Mouse (Mus musculus): Measurements from ENCODE around the gene Prpf4. TPM values are rescaled to one million over a fixed set of nuclear protein-coding genes. Genes with fewer than 3 reads are reported as not detected.
A peak's percentile ranks its signal among the peaks of the same experiment; 100 is the strongest.

Gene Prpf4
- polyA plus RNA-seq, 1 experiment from 2014 or later, result 9.6 TPM

- H3K4me3 ChIP-seq (ENCODE audit: low read depth, low read length), result peak overlapping the region; percentile 70
- H3K4me2 ChIP-seq (replicated peaks; ENCODE audit: low read depth, low read length), result peak overlapping the region; percentile 79
- H3K27ac ChIP-seq (ENCODE audit: low read length), result peak overlapping the region; percentile 89; the same call in 1 of the 2 replicates
- peaks cover 4% of the 10 kb centered on the region; the same call in 1 of the 2 replicates for H3K4me1 ChIP-seq (ENCODE audit: insufficient read depth, low read depth, low read length)
- H3K9me3 ChIP-seq (ENCODE audit: low read length), result no peaks in the 10 kb centered on the region
- ATAC-seq, result no peak
- H3K9ac ChIP-seq (replicated peaks; ENCODE audit: low read depth), result peak overlapping the region; percentile 91; the same call in 1 of the 2 replicates
- H3K36me3 ChIP-seq (ENCODE audit: insufficient read depth, low read length), result peaks cover 11% of the 10 kb centered on the region; the same call in 1 of the 2 replicates
- DNase-seq (ENCODE audit: low spot score), result peak; percentile 15
- 14% methylated on average over 6 of the region's 6 CpGs for WGBS
- no peak for TF ChIP-seq CTCF (IDR thresholded peaks at IDR 0.05)
- no peak for TF ChIP-seq EP300 (IDR thresholded peaks at IDR 0.05)
- no peaks in the 10 kb centered on the region for H3K27me3 ChIP-seq (replicated peaks; ENCODE audit: insufficient read depth, low read length)
Measured at GRCm38 (mm10) chr4:62409615-62410014, 1.0 kb downstream of the Prpf4 start.

- 79% methylated on average over 2 of the region's 2 CpGs for WGBS
- H3K4me2 ChIP-seq (replicated peaks; ENCODE audit: low read depth, low read length), result no peak overlapping the region
- H3K4me3 ChIP-seq (ENCODE audit: low read depth, low read length), result no peak overlapping the region
Measured at GRCm38 (mm10) chr4:62410325-62410724, 1.7 kb downstream of the Prpf4 start.

GRCm38 (mm10) chr4:62411606-62412005 is 3.0 kb downstream of the Prpf4 start:
- H3K4me3 ChIP-seq (ENCODE audit: low read depth, low read length), result no peak overlapping the region
- H3K4me1 ChIP-seq (ENCODE audit: insufficient read depth, low read depth, low read length), result peaks cover 4% of the 10 kb centered on the region; the same call in 1 of the 2 replicates
- H3K9ac ChIP-seq (replicated peaks; ENCODE audit: low read depth), result no peak overlapping the region
- H3K36me3 ChIP-seq (ENCODE audit: insufficient read depth, low read length), result peaks cover 27% of the 10 kb centered on the region; the same call in 1 of the 2 replicates
- no peak for ATAC-seq
- 87% methylated on average over 10 of the region's 10 CpGs for WGBS
- TF ChIP-seq CTCF (IDR thresholded peaks at IDR 0.05), result no peak
- no peak for TF ChIP-seq EP300 (IDR thresholded peaks at IDR 0.05)
- H3K4me2 ChIP-seq (replicated peaks; ENCODE audit: low read depth, low read length), result no peak overlapping the region
- DNase-seq (ENCODE audit: low spot score), result no peak
- no peak overlapping the region for H3K27ac ChIP-seq (ENCODE audit: low read length)
- H3K9me3 ChIP-seq (ENCODE audit: low read length), result no peaks in the 10 kb centered on the region
- H3K27me3 ChIP-seq (replicated peaks; ENCODE audit: insufficient read depth, low read length), result no peaks in the 10 kb centered on the region

More at GRCm38 (mm10) chr4:62410325-62410724, 1.7 kb downstream of the Prpf4 start:
- Histone ChIP-seq H3K9ac (replicated peaks; ENCODE audit: low read depth) (no peak overlapping the region), H3K4me1 (ENCODE audit: insufficient read depth, low read depth, low read length) (peaks cover 4% of the 10 kb centered on the region; the same call in 1 of the 2 replicates), H3K27me3 (replicated peaks; ENCODE audit: insufficient read depth, low read length) (no peaks in the 10 kb centered on the region), H3K27ac (ENCODE audit: low read length) (no peak overlapping the region), H3K9me3 (ENCODE audit: low read length) (no peaks in the 10 kb centered on the region), H3K36me3 (ENCODE audit: insufficient read depth, low read length) (peaks cover 18% of the 10 kb centered on the region; the same call in 1 of the 2 replicates)
- no peak for ATAC-seq
- TF ChIP-seq EP300 (IDR thresholded peaks at IDR 0.05) (no peak), CTCF (IDR thresholded peaks at IDR 0.05) (no peak)
- DNase-seq (ENCODE audit: low spot score), result no peak

GRCm38 (mm10) chr4:62418448-62418847 is 9.9 kb downstream of the Prpf4 start:
- TF ChIP-seq CTCF (IDR thresholded peaks at IDR 0.05), result no peak
- no peak for TF ChIP-seq EP300 (IDR thresholded peaks at IDR 0.05)
- DNase-seq (ENCODE audit: low spot score), result no peak
- no peak overlapping the region for H3K4me3 ChIP-seq (ENCODE audit: low read depth, low read length)
- no peaks in the 10 kb centered on the region for H3K4me1 ChIP-seq (ENCODE audit: insufficient read depth, low read depth, low read length)
- H3K4me2 ChIP-seq (replicated peaks; ENCODE audit: low read depth, low read length), result no peak overlapping the region
- H3K36me3 ChIP-seq (ENCODE audit: insufficient read depth, low read length), result peaks cover 60% of the 10 kb centered on the region
- no peaks in the 10 kb centered on the region for H3K27me3 ChIP-seq (replicated peaks; ENCODE audit: insufficient read depth, low read length)
- 88% methylated on average over 8 of the region's 8 CpGs for WGBS
- H3K9me3 ChIP-seq (ENCODE audit: low read length), result no peaks in the 10 kb centered on the region
- ATAC-seq, result no peak
- no peak overlapping the region for H3K9ac ChIP-seq (replicated peaks; ENCODE audit: low read depth)
- no peak overlapping the region for H3K27ac ChIP-seq (ENCODE audit: low read length)

- H3K36me3 ChIP-seq (ENCODE audit: insufficient read depth, low read length), result peaks cover 65% of the 10 kb centered on the region
- no peak overlapping the region for H3K9ac ChIP-seq (replicated peaks; ENCODE audit: low read depth)
- TF ChIP-seq EP300 (IDR thresholded peaks at IDR 0.05) (no peak), CTCF (IDR thresholded peaks at IDR 0.05) (no peak)
- H3K4me1 ChIP-seq (ENCODE audit: insufficient read depth, low read depth, low read length), result no peaks in the 10 kb centered on the region
- H3K27ac ChIP-seq (ENCODE audit: low read length), result no peak overlapping the region
- 94% methylated on average over 6 of the region's 6 CpGs for WGBS
- no peak for ATAC-seq
- no peak for DNase-seq (ENCODE audit: low spot score)
- no peak overlapping the region for H3K4me3 ChIP-seq (ENCODE audit: low read depth, low read length)
- H3K9me3 ChIP-seq (ENCODE audit: low read length), result no peaks in the 10 kb centered on the region
- H3K4me2 ChIP-seq (replicated peaks; ENCODE audit: low read depth, low read length), result no peak overlapping the region
- H3K27me3 ChIP-seq (replicated peaks; ENCODE audit: insufficient read depth, low read length), result no peaks in the 10 kb centered on the region
Measured at GRCm38 (mm10) chr4:62419091-62419490, 10.5 kb downstream of the Prpf4 start.

- WGBS, result 90% methylated on average over 4 of the region's 4 CpGs
- Histone ChIP-seq H3K27me3 (replicated peaks; ENCODE audit: insufficient read depth, low read length) (no peaks in the 10 kb centered on the region), H3K27ac (ENCODE audit: low read length) (no peak overlapping the region), H3K4me2 (replicated peaks; ENCODE audit: low read depth, low read length) (no peak overlapping the region), H3K4me3 (ENCODE audit: low read depth, low read length) (no peak overlapping the region), H3K9me3 (ENCODE audit: low read length) (no peaks in the 10 kb centered on the region), H3K36me3 (ENCODE audit: insufficient read depth, low read length) (peaks cover 30% of the 10 kb centered on the region), H3K4me1 (ENCODE audit: insufficient read depth, low read depth, low read length) (no peaks in the 10 kb centered on the region), H3K9ac (replicated peaks; ENCODE audit: low read depth) (no peak overlapping the region)
- TF ChIP-seq CTCF (IDR thresholded peaks at IDR 0.05) (no peak), EP300 (IDR thresholded peaks at IDR 0.05) (no peak)
- ATAC-seq, result no peak
- no peak for DNase-seq (ENCODE audit: low spot score)
Measured at GRCm38 (mm10) chr4:62425891-62426290, 17.3 kb downstream of the Prpf4 start.
